Mouse (Mus musculus) kidney, adult 9 months (tissue): ENCODE measurements around the gene Grip1.
A peak's percentile ranks its signal among the peaks of the same experiment; 100 is the strongest.

Experiments
- DNase-seq: peaks from one replicate; pipeline ENCODE4 v3.0.0; 2022

Gene Grip1

GRCm38 (mm10) chr10:119984299-119984698, 530.7 kb downstream of the Grip1 start:
- DNase-seq: no peak

- no peak for DNase-seq
Measured at GRCm38 (mm10) chr10:119998475-119998874, 544.8 kb downstream of the Grip1 start.

- no peak for DNase-seq
Measured at GRCm38 (mm10) chr10:120002149-120002548, 548.5 kb downstream of the Grip1 start.

- DNase-seq: no peak
Measured at GRCm38 (mm10) chr10:120004096-120004495, 550.5 kb downstream of the Grip1 start.

GRCm38 (mm10) chr10:120005581-120005980, 552.0 kb downstream of the Grip1 start:
- no peak for DNase-seq

GRCm38 (mm10) chr10:120012331-120012730, 558.7 kb downstream of the Grip1 start:
- no peak for DNase-seq

GRCm38 (mm10) chr10:120015117-120015516, 561.5 kb downstream of the Grip1 start:
- DNase-seq: no peak

- no peak for DNase-seq
Measured at GRCm38 (mm10) chr10:120026437-120026836, 572.8 kb downstream of the Grip1 start.

GRCm38 (mm10) chr10:120030901-120031300, 577.3 kb downstream of the Grip1 start:
- DNase-seq: no peak

GRCm38 (mm10) chr10:120031316-120031715, 577.7 kb downstream of the Grip1 start:
- no peak for DNase-seq

GRCm38 (mm10) chr10:120033866-120034265, 580.2 kb downstream of the Grip1 start:
- DNase-seq: no peak

- DNase-seq: no peak
Measured at GRCm38 (mm10) chr10:120035211-120035733, 581.6 kb downstream of the Grip1 start.

GRCm38 (mm10) chr10:120035824-120036223, 582.2 kb downstream of the Grip1 start:
- no peak for DNase-seq

- DNase-seq: no peak
Measured at GRCm38 (mm10) chr10:120038194-120038593, 584.6 kb downstream of the Grip1 start.

- DNase-seq: no peak
Measured at GRCm38 (mm10) chr10:120044237-120044636, 590.6 kb downstream of the Grip1 start.

GRCm38 (mm10) chr10:120044714-120045234, 591.1 kb downstream of the Grip1 start:
- DNase-seq: no peak

- DNase-seq: no peak
Measured at GRCm38 (mm10) chr10:120060579-120061237, 607.1 kb downstream of the Grip1 start.

GRCm38 (mm10) chr10:120061238-120062130, 607.9 kb downstream of the Grip1 start:
- no peak for DNase-seq

GRCm38 (mm10) chr10:120064424-120064823, 610.8 kb downstream of the Grip1 start:
- peak; percentile 61 for DNase-seq

- DNase-seq: no peak
Measured at GRCm38 (mm10) chr10:120066319-120066718, 612.7 kb downstream of the Grip1 start.

- DNase-seq: no peak
Measured at GRCm38 (mm10) chr10:120077850-120078249, 624.2 kb downstream of the Grip1 start.

GRCm38 (mm10) chr10:120092548-120092947, 638.9 kb downstream of the Grip1 start:
- DNase-seq: no peak

GRCm38 (mm10) chr10:120095136-120095535, 641.5 kb downstream of the Grip1 start:
- no peak for DNase-seq

GRCm38 (mm10) chr10:120095716-120096115, 642.1 kb downstream of the Grip1 start:
- peak; percentile 80 for DNase-seq
